Mouse (Mus musculus): ENCODE data around the gene Prkci. TPM values are rescaled to one million over a fixed set of nuclear protein-coding genes. Genes with fewer than 3 reads are reported as not detected.

Prkci gene
- polyA plus RNA-seq, 1 experiment from 2014 or later, result 29.5 TPM

DNA sequence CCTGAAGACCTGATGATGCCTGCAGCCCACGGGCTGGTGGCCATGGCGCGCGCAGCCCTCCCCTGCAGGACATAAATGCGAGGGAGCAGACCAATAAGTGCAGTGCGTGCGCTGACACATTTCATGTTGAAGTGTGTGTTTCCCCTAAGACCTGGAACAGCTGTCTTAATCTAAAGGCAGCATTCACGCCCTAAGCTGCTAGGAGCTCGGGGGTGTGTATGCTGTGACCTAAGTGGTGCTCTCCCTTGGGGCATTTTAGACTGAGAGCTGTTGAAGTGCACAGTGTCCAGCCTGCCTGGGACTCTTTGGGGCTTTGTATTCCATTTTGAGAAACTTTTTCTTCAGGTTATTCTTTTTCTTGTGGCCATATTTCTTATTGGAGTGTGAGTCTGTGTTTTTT, 56.2 kb downstream of the Prkci start:
- peaks cover 21% of the 10 kb centered on the region for H3K36me3 ChIP-seq (ENCODE audit: insufficient read depth, low read length)
- no peak for DNase-seq (ENCODE audit: low spot score)
- no peak for TF ChIP-seq CTCF (IDR thresholded peaks at IDR 0.05; ENCODE audit: low read depth)
- ATAC-seq (replicated peaks; ENCODE audit: low FRiP score, low read depth), result no peak
- H3K4me3 ChIP-seq (replicated peaks; ENCODE audit: low read depth, low read length), result no peak overlapping the region
- no peaks in the 10 kb centered on the region for H3K27me3 ChIP-seq (ENCODE audit: insufficient read depth, low read length)
- no peak overlapping the region for H3K9ac ChIP-seq (ENCODE audit: low read depth, low read length)
- 80% methylated on average over 9 of the region's 9 CpGs for WGBS
- H3K9me3 ChIP-seq (replicated peaks; ENCODE audit: low read length), result no peaks in the 10 kb centered on the region
- H3K4me1 ChIP-seq (replicated peaks; ENCODE audit: insufficient read depth, low read length), result no peaks in the 10 kb centered on the region
- no peak overlapping the region for H3K27ac ChIP-seq
- H3K4me2 ChIP-seq (ENCODE audit: low read length), result no peak overlapping the region

- no peak overlapping the region for H3K27ac ChIP-seq
- ATAC-seq (replicated peaks; ENCODE audit: low FRiP score, low read depth) (no peak), DNase-seq (ENCODE audit: low spot score) (no peak)
- H3K4me3 ChIP-seq (replicated peaks; ENCODE audit: low read depth, low read length), result no peak overlapping the region
- WGBS, result 92% methylated on average over 9 of the region's 9 CpGs
- no peaks in the 10 kb centered on the region for H3K9me3 ChIP-seq (replicated peaks; ENCODE audit: low read length)
- peaks cover 20% of the 10 kb centered on the region for H3K36me3 ChIP-seq (ENCODE audit: insufficient read depth, low read length)
- H3K4me2 ChIP-seq (ENCODE audit: low read length), result no peak overlapping the region
- no peaks in the 10 kb centered on the region for H3K27me3 ChIP-seq (ENCODE audit: insufficient read depth, low read length)
- H3K9ac ChIP-seq (ENCODE audit: low read depth, low read length), result no peak overlapping the region
- H3K4me1 ChIP-seq (replicated peaks; ENCODE audit: insufficient read depth, low read length), result no peaks in the 10 kb centered on the region
- TF ChIP-seq CTCF (IDR thresholded peaks at IDR 0.05; ENCODE audit: low read depth), result no peak
Measured at GRCm38 (mm10) chr3:31053191-31053590, 57.6 kb downstream of the Prkci start.

- Histone ChIP-seq H3K36me3 (ENCODE audit: insufficient read depth, low read length) (peaks cover 15% of the 10 kb centered on the region), H3K4me1 (replicated peaks; ENCODE audit: insufficient read depth, low read length) (no peaks in the 10 kb centered on the region), H3K4me2 (ENCODE audit: low read length) (no peak overlapping the region), H3K9ac (ENCODE audit: low read depth, low read length) (no peak overlapping the region), H3K27ac (no peak overlapping the region), H3K9me3 (replicated peaks; ENCODE audit: low read length) (no peaks in the 10 kb centered on the region), H3K4me3 (replicated peaks; ENCODE audit: low read depth, low read length) (no peak overlapping the region), H3K27me3 (ENCODE audit: insufficient read depth, low read length) (no peaks in the 10 kb centered on the region)
- TF ChIP-seq CTCF (IDR thresholded peaks at IDR 0.05; ENCODE audit: low read depth), result no peak
- WGBS, result 92% methylated on average over 8 of the region's 8 CpGs
- ATAC-seq (replicated peaks; ENCODE audit: low FRiP score, low read depth) (no peak), DNase-seq (ENCODE audit: low spot score) (no peak)
Measured at GRCm38 (mm10) chr3:31054888-31055287, 59.3 kb downstream of the Prkci start.

DNA sequence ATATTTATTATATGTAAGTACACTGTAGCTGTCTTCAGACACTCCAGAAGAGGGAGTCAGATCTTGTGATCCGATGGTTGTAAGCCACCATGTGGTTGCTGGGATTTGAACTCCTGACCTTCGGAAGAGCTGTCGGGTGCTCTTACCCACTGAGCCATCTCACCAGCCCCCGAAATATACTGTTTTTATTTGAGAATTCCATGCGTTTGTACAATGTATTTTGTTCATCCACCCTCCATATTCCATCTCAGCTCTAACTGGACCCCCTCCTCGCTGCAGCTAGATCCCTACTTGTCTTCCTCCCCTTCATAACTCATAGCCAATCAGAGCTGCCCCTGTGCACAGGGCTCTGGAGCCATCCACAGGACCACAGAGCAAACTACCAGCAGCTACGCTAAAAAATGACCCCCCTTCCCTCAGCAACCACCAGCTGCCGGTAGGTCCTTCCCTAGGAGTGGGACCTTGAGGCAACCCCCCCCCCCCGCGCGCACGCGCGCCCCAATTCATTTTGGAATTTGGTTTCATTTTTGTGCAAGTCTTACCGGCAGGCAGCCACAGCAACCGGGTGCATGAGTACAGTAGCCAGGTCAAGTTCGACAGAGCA, 60.6 kb downstream of the Prkci start:
- 0 out of 2 replicates have a peak, but pooled peaks cover 8% of the 10 kb centered on the region for H3K36me3 ChIP-seq (ENCODE audit: insufficient read depth, low read length)
- no peaks in the 10 kb centered on the region for H3K9me3 ChIP-seq (replicated peaks; ENCODE audit: low read length)
- no peaks in the 10 kb centered on the region for H3K4me1 ChIP-seq (replicated peaks; ENCODE audit: insufficient read depth, low read length)
- peak overlapping the region; percentile 61 for H3K4me2 ChIP-seq (ENCODE audit: low read length)
- peak; percentile 88 for DNase-seq (ENCODE audit: low spot score)
- 19% methylated on average over 17 of the region's 17 CpGs for WGBS
- H3K27me3 ChIP-seq (ENCODE audit: insufficient read depth, low read length), result no peaks in the 10 kb centered on the region
- peak overlapping the region; percentile 57 for H3K4me3 ChIP-seq (replicated peaks; ENCODE audit: low read depth, low read length)
- peak overlapping the region; percentile 95 for H3K27ac ChIP-seq
- TF ChIP-seq CTCF (IDR thresholded peaks at IDR 0.05; ENCODE audit: low read depth), result peak; percentile 43
- peak; percentile 77 for ATAC-seq (replicated peaks; ENCODE audit: low FRiP score, low read depth)
- H3K9ac ChIP-seq (ENCODE audit: low read depth, low read length), result peak overlapping the region; percentile 61; the same call in 1 of the 2 replicates

DNA sequence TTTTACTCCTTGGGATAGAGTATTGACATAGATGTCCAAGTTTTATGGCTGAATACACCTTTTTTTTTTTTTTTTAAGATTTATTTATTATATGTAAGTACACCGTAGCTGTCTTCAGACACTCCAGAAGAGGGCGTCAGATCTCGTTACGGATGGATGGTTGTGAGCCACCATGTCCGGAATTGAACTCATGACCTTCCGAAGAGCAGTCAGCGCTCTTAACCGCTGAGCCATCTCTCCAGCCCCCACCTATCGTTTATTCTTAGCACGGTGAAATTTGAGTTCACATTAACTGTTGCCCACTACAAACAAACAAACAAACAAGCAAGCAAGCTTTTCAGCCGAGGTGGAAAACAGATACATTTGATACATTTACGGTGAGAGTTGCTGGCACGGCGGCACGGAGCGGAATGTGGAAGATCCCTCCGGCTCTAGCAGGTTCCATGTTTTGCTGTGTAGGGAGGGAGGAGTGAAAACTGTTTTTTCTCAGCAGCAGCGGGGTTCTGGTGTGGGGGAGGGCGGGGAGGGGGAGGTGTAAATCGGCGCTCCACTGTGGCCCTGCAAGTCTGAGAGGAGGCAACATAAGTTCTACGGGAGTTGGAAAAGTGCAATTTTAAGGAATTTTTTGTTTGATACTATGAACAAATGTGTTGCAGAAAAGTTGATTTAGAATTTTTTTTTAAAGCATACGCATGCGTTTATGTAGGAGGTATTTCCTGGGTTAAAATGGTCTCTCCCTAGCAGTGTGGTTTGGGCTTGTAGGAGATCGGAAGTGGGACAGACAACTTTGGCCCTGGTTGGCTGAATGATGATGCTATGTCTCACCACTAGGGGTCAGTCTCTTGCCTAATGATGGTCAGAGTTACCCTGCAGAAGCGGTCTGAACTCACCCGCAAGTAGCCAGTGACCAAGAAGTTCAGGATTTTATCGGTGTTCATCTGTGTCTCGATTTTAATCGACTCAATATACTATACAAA, 61.4 kb downstream of the Prkci start:
- ATAC-seq (replicated peaks; ENCODE audit: low FRiP score, low read depth) (peak; percentile 92), DNase-seq (ENCODE audit: low spot score) (peak; percentile 99)
- Histone ChIP-seq H3K4me1 (replicated peaks; ENCODE audit: insufficient read depth, low read length) (no peaks in the 10 kb centered on the region), H3K27me3 (ENCODE audit: insufficient read depth, low read length) (no peaks in the 10 kb centered on the region), H3K36me3 (ENCODE audit: insufficient read depth, low read length) (no peaks in the 10 kb centered on the region), H3K9ac (ENCODE audit: low read depth, low read length) (peak overlapping the region; percentile 61; the same call in 1 of the 2 replicates), H3K4me3 (replicated peaks; ENCODE audit: low read depth, low read length) (peak overlapping the region; percentile 57), H3K27ac (peak overlapping the region; percentile 95), H3K4me2 (ENCODE audit: low read length) (peak overlapping the region; percentile 61), H3K9me3 (replicated peaks; ENCODE audit: low read length) (no peaks in the 10 kb centered on the region)
- 1% methylated on average over 30 of the region's 30 CpGs for WGBS
- TF ChIP-seq CTCF (IDR thresholded peaks at IDR 0.05; ENCODE audit: low read depth), result peak; percentile 96

DNA sequence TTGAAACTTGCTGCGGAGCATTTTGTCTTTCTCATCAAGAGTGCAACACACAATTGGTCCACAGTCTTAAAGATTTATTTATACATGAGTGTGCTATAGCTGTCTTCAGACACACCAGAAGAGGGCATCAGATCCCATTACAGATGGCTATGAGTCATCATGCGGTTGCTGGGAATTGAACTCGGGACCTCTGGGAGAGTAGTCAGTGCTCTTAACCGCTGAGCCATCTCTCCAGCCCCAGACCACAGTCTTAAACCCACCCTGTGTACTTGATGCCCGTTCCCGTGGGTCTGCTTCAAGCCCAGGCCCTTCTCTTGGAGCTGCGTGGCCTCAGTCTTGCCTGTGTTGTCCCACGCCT, 65.2 kb downstream of the Prkci start:
- Histone ChIP-seq H3K27ac (peak overlapping the region; percentile 21; the same call in 1 of the 2 replicates), H3K4me3 (replicated peaks; ENCODE audit: low read depth, low read length) (no peak overlapping the region), H3K36me3 (ENCODE audit: insufficient read depth, low read length) (no peaks in the 10 kb centered on the region), H3K27me3 (ENCODE audit: insufficient read depth, low read length) (no peaks in the 10 kb centered on the region), H3K4me1 (replicated peaks; ENCODE audit: insufficient read depth, low read length) (no peaks in the 10 kb centered on the region), H3K9me3 (replicated peaks; ENCODE audit: low read length) (no peaks in the 10 kb centered on the region), H3K4me2 (ENCODE audit: low read length) (no peak overlapping the region), H3K9ac (ENCODE audit: low read depth, low read length) (no peak overlapping the region)
- 84% methylated on average over 8 of the region's 8 CpGs for WGBS
- DNase-seq (ENCODE audit: low spot score), result no peak
- ATAC-seq (replicated peaks; ENCODE audit: low FRiP score, low read depth), result no peak
- peak; percentile 10; the same call in 1 of the 2 replicates for TF ChIP-seq CTCF (IDR thresholded peaks at IDR 0.05; ENCODE audit: low read depth)
